Mouse (Mus musculus) cerebellum, postnatal 14 days (tissue): ENCODE measurements around the gene Zfand3.

ENCODE experiments used
- DNase-seq, 2 experiments: peaks; one replicate each; pipeline ENCODE4 v3.0.0; 2021; ENCODE audit warnings: mixed read lengths in 2 of 2

The Zfand3 gene

GRCm38 (mm10) chr17:30004203-30005102, at the start of gene Zfand3:
Zfand3 (plus strand) TSS chr17:30004733.
- DNase-seq, result peak; percentile 96 to 97

- no peak for DNase-seq
These were observed 48.7 kb upstream of the Zfand3 start for GRCm38 (mm10) chr17:29955880-29956279.

GRCm38 (mm10) chr17:29963730-29964259, 40.7 kb upstream of the Zfand3 start:
- DNase-seq, result no peak

- no peak for DNase-seq
These were observed 39.0 kb upstream of the Zfand3 start for GRCm38 (mm10) chr17:29965506-29965905.

- DNase-seq, result no peak
These were observed 34.4 kb upstream of the Zfand3 start, which contains the start of gene Mdga1 for GRCm38 (mm10) chr17:29970037-29970555. Mdga1 (minus strand) TSS chr17:29970087.

GRCm38 (mm10) chr17:29971761-29972432, 32.6 kb upstream of the Zfand3 start:
- peak in 1 of 2 experiments; percentile 34 for DNase-seq

GRCm38 (mm10) chr17:29973226-29973625, 31.3 kb upstream of the Zfand3 start:
- no peak for DNase-seq

GRCm38 (mm10) chr17:29975731-29976130, 28.8 kb upstream of the Zfand3 start:
- DNase-seq, result peak; percentile 97 to 98

GRCm38 (mm10) chr17:29979020-29979419, 25.5 kb upstream of the Zfand3 start:
- DNase-seq, result no peak

GRCm38 (mm10) chr17:29979841-29980240, 24.7 kb upstream of the Zfand3 start:
- DNase-seq, result no peak

- no peak for DNase-seq
These were observed 23.0 kb upstream of the Zfand3 start for GRCm38 (mm10) chr17:29981568-29981967.

GRCm38 (mm10) chr17:29983190-29983589, 21.3 kb upstream of the Zfand3 start:
- DNase-seq, result peak in 1 of 2 experiments; percentile 53

- DNase-seq, result no peak
These were observed 19.6 kb upstream of the Zfand3 start for GRCm38 (mm10) chr17:29984931-29985330.

- no peak for DNase-seq
These were observed 19.0 kb upstream of the Zfand3 start for GRCm38 (mm10) chr17:29985534-29985933.

GRCm38 (mm10) chr17:29988141-29988540, 16.4 kb upstream of the Zfand3 start:
- DNase-seq, result no peak

- no peak for DNase-seq
These were observed 14.9 kb upstream of the Zfand3 start for GRCm38 (mm10) chr17:29989653-29990052.

- DNase-seq, result no peak
These were observed 14.4 kb upstream of the Zfand3 start for GRCm38 (mm10) chr17:29990136-29990535.

- no peak for DNase-seq
These were observed 13.7 kb upstream of the Zfand3 start for GRCm38 (mm10) chr17:29990845-29991244.

- peak; percentile 48 to 65 for DNase-seq
These were observed 11.0 kb upstream of the Zfand3 start for GRCm38 (mm10) chr17:29993488-29993887.

GRCm38 (mm10) chr17:29994011-29994410, 10.5 kb upstream of the Zfand3 start:
- no peak for DNase-seq

GRCm38 (mm10) chr17:29994459-29994858, 10.1 kb upstream of the Zfand3 start:
- no peak for DNase-seq

- no peak for DNase-seq
These were observed 8.5 kb upstream of the Zfand3 start for GRCm38 (mm10) chr17:29995986-29996385.

GRCm38 (mm10) chr17:29997726-29998125, 6.8 kb upstream of the Zfand3 start:
- peak; percentile 36 to 47 for DNase-seq
